Mouse (Mus musculus) kidney, embryonic 16.5 days (tissue): Measurements from ENCODE around the gene Crx. TPM values are rescaled to one million over a fixed set of nuclear protein-coding genes. Genes with fewer than 3 reads are reported as not detected.

Source experiments
- ATAC-seq: fragments of 200-750 bp; cut with Nextera tagmentation; 2 replicates; pipeline ENCODE4 v1.8.0; 2017; ENCODE audit warnings: moderate TSS enrichment; ENCODE audit not compliant: low FRiP score, low TSS enrichment
- H3K27ac ChIP-seq: fragments of 300-500 bp; sonication (generic); 2 replicates; pipeline ENCODE4 v1.5.1; 2014; ENCODE audit warnings: low read length
- H3K27me3 ChIP-seq: fragments of 300-500 bp; sonication (generic); 2 replicates; pipeline ENCODE4 v1.6.1; 2014; ENCODE audit warnings: low read length, control low read depth, mixed read lengths; ENCODE audit not compliant: insufficient read depth
- H3K36me3 ChIP-seq: fragments of 300-500 bp; sonication (generic); 2 replicates; pipeline ENCODE4 v1.6.1; 2014; ENCODE audit warnings: low read length, control low read depth, mixed read lengths; ENCODE audit not compliant: insufficient read depth
- H3K4me1 ChIP-seq: fragments of 300-500 bp; sonication (generic); 2 replicates; pipeline ENCODE4 v1.6.1; 2014; ENCODE audit warnings: low read length, control low read depth, mixed read lengths; ENCODE audit not compliant: insufficient read depth
- H3K4me2 ChIP-seq: fragments of 300-500 bp; sonication (generic); replicated peaks from 2 replicates; pipeline ENCODE4 v1.6.1; 2014; ENCODE audit warnings: low read depth, low read length
- H3K4me3 ChIP-seq: fragments of 300-500 bp; sonication (generic); 2 replicates; pipeline ENCODE4 v1.5.1; 2014; ENCODE audit warnings: mild to moderate bottlenecking, low read length
- H3K9ac ChIP-seq: fragments of 300-500 bp; sonication (generic); replicated peaks from 2 replicates; pipeline ENCODE4 v1.6.1; 2014; ENCODE audit warnings: low read length
- H3K9me3 ChIP-seq: fragments of 300-500 bp; sonication (generic); 2 replicates; pipeline ENCODE4 v1.6.1; 2016; ENCODE audit warnings: low read length, control low read depth
- WGBS: fragments of 180-500 bp; shearing (Covaris S2); extraction: QIAGEN DNeasy Blood & Tissue Kit; methylation state at CpG from one replicate; pipeline ENCODE4 v1.1.7; 2014; 5-methylcytosine and 5-hydroxymethylcytosine counted together
- polyA plus RNA-seq: library from polyadenylated mRNA; unstranded; fragments of >200 nt; fragmentation: Nextera tagmentation; extraction: Ambion mirVana; gene quantifications from 2 replicates; pipeline ENCODE4 v1.2.1, GENCODE M21; 2015

Crx gene
- polyA plus RNA-seq, 1 experiment from 2014 or later = not detected

- H3K36me3 ChIP-seq = no peaks in the 10 kb centered on the region
- H3K4me2 ChIP-seq = no peak overlapping the region
- no peak for ATAC-seq
- H3K4me1 ChIP-seq = no peaks in the 10 kb centered on the region
- H3K27ac ChIP-seq = no peak overlapping the region
- no peak overlapping the region for H3K4me3 ChIP-seq
- no peak overlapping the region for H3K9ac ChIP-seq
- no peaks in the 10 kb centered on the region for H3K9me3 ChIP-seq
- WGBS = 77% methylated on average over 3 of the region's 3 CpGs
- no peaks in the 10 kb centered on the region for H3K27me3 ChIP-seq
These were observed 2.1 kb upstream of the Crx start for GRCm38 (mm10) chr7:15881831-15882230.

GRCm38 (mm10) chr7:15881388-15881787 lies 1.6 kb upstream of the Crx start:
- Histone ChIP-seq H3K27me3 (no peaks in the 10 kb centered on the region), H3K4me2 (no peak overlapping the region), H3K9ac (no peak overlapping the region), H3K27ac (no peak overlapping the region), H3K9me3 (no peaks in the 10 kb centered on the region), H3K36me3 (no peaks in the 10 kb centered on the region), H3K4me1 (no peaks in the 10 kb centered on the region), H3K4me3 (no peak overlapping the region)
- 0 out of 2 replicates have a peak, but pooled peaks have one; percentile 54 for ATAC-seq
- WGBS = 18% methylated on average over 7 of the region's 7 CpGs

DNA sequence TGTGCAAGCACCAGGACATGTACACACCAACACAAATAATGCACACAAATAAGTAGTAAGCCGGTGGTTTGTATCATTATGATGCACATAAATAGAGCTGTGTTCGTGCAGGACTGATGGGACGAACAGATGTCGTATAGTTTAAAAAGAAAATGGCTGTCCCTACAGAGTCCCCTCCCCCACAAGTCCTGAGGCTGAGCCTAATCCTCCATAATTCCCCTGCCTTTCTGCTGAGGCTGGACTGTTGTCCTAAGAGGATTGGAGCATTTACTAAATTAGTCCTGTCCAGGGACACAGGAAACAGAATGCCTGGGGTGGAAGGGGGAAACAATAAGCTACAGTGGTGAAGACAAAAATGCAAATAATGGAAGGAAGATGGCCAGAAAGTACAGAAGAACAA lies 15.7 kb downstream of the Crx start:
- no peak for ATAC-seq
- no peak overlapping the region for H3K27ac ChIP-seq

GRCm38 (mm10) chr7:15859657-15860056 lies 20.1 kb downstream of the Crx start:
- no peak overlapping the region for H3K4me3 ChIP-seq
- H3K4me1 ChIP-seq = no peaks in the 10 kb centered on the region
- 44% methylated on average over 2 of the region's 2 CpGs for WGBS
- H3K36me3 ChIP-seq = no peaks in the 10 kb centered on the region
- no peak overlapping the region for H3K27ac ChIP-seq
- ATAC-seq = no peak
- H3K9me3 ChIP-seq = no peaks in the 10 kb centered on the region
- H3K27me3 ChIP-seq = no peaks in the 10 kb centered on the region
- H3K4me2 ChIP-seq = no peak overlapping the region
- no peak overlapping the region for H3K9ac ChIP-seq

More for the DNA sequence above, 15.7 kb downstream of the Crx start:
- WGBS = 84% methylated on average over 4 of the region's 4 CpGs
- H3K4me3 ChIP-seq = no peak overlapping the region
- no peaks in the 10 kb centered on the region for H3K9me3 ChIP-seq
- no peaks in the 10 kb centered on the region for H3K4me1 ChIP-seq
- no peak overlapping the region for H3K4me2 ChIP-seq
- no peaks in the 10 kb centered on the region for H3K27me3 ChIP-seq
- no peak overlapping the region for H3K9ac ChIP-seq
- no peaks in the 10 kb centered on the region for H3K36me3 ChIP-seq

GRCm38 (mm10) chr7:15839578-15839977 lies 40.2 kb downstream of the Crx start, which contains the start of gene Obox6:
Obox6 (minus strand) TSS chr7:15839678.
- Histone ChIP-seq H3K9me3 (peaks cover 30% of the 10 kb centered on the region), H3K36me3 (no peaks in the 10 kb centered on the region), H3K4me2 (no peak within 1 kb of the TSS), H3K4me1 (no peaks in the 10 kb centered on the region), H3K9ac (no peak within 1 kb of the TSS), H3K27ac (no peak within 1 kb of the TSS), H3K4me3 (no peak within 1 kb of the TSS), H3K27me3 (no peaks in the 10 kb centered on the region)
- 86% methylated on average over 3 of the region's 3 CpGs for WGBS
- no peak for ATAC-seq

Other genes with a start within 250 kb of the Crx start
- gene Obox3, start 240.1 kb downstream of the Crx start, polyA plus RNA-seq = not detected in 2 replicates
- not detected in 2 replicates for gene Obox5, start 129.8 kb downstream of the Crx start, polyA plus RNA-seq
- not detected in 2 replicates for gene Obox6, start 40.3 kb downstream of the Crx start, polyA plus RNA-seq
- gene Crxos, start 2.6 kb upstream of the Crx start, polyA plus RNA-seq = not detected in 2 replicates
- 690 and 706 TPM in 2 replicates for gene Selenow, start 42.4 kb upstream of the Crx start, polyA plus RNA-seq
- 198 and 212 TPM in 2 replicates for gene Nop53, start 66.1 kb upstream of the Crx start, polyA plus RNA-seq
- 36.8 and 37.9 TPM in 2 replicates for gene Ehd2, start 87.6 kb upstream of the Crx start, polyA plus RNA-seq
- 7.1 and 7.5 TPM in 2 replicates for gene Bicra, start 168.0 kb upstream of the Crx start, polyA plus RNA-seq
- 0.04 and 0.09 TPM in 2 replicates for gene Zfp541, start 181.8 kb upstream of the Crx start, polyA plus RNA-seq
- 215 and 220 TPM in 2 replicates for gene Napa, start 218.5 kb upstream of the Crx start, polyA plus RNA-seq
- gene Kptn, start 239.9 kb upstream of the Crx start, polyA plus RNA-seq = 33.9 and 36.8 TPM in 2 replicates
- 0.12 and 0.17 TPM in 2 replicates for gene Slc8a2, start 249.9 kb upstream of the Crx start, polyA plus RNA-seq